Mouse (Mus musculus) heart, embryonic 16.5 days (tissue): Measurements from ENCODE around the gene Mettl7a3. TPM values are rescaled to one million over a fixed set of nuclear protein-coding genes. Genes with fewer than 3 reads are reported as not detected.
"Not testable (repeated sequence)": the region's sequence is repeated elsewhere in the genome, so short reads cannot be mapped to it uniquely, and the experiment has no call there.

ENCODE experiments used
- ATAC-seq: fragments of 200-750 bp; cut with Nextera tagmentation; replicated peaks from 2 replicates; pipeline ENCODE4 v1.8.0; 2017; ENCODE audit warnings: moderate number of reproducible peaks; ENCODE audit not compliant: insufficient read depth, low FRiP score; ENCODE audit errors: extremely low read depth
- H3K27ac ChIP-seq: fragments of 300-500 bp; sonication (generic); 2 replicates; pipeline ENCODE4 v1.5.1; 2014; ENCODE audit warnings: mild to moderate bottlenecking, low read length, control low read depth, moderate library complexity
- H3K27me3 ChIP-seq: fragments of 300-500 bp; sonication (generic); 2 replicates; pipeline ENCODE4 v1.6.1; 2014; ENCODE audit warnings: low read length, mixed read lengths; ENCODE audit not compliant: control insufficient read depth, insufficient read depth
- H3K36me3 ChIP-seq: fragments of 300-500 bp; sonication (generic); 2 replicates; pipeline ENCODE4 v1.6.1; 2014; ENCODE audit not compliant: control insufficient read depth, insufficient read depth
- H3K4me1 ChIP-seq: fragments of 300-500 bp; sonication (generic); 2 replicates; pipeline ENCODE4 v1.6.1; 2014; ENCODE audit warnings: low read length, mixed read lengths; ENCODE audit not compliant: control insufficient read depth, insufficient read depth
- H3K4me2 ChIP-seq: fragments of 300-500 bp; sonication (generic); 2 replicates; pipeline ENCODE4 v1.6.1; 2014; ENCODE audit warnings: low read depth, mild to moderate bottlenecking, control low read depth, low read length
- H3K4me3 ChIP-seq: fragments of 300-500 bp; sonication (generic); 2 replicates; pipeline ENCODE4 v1.5.1; 2014; ENCODE audit warnings: mild to moderate bottlenecking, control low read depth, low read length
- H3K9ac ChIP-seq: fragments of 300-500 bp; sonication (generic); 2 replicates; pipeline ENCODE4 v1.6.1; 2014; ENCODE audit warnings: low read length, control low read depth
- H3K9me3 ChIP-seq: fragments of 300-500 bp; sonication (generic); replicated peaks from 2 replicates; pipeline ENCODE4 v1.6.1; 2016; ENCODE audit warnings: low read length; ENCODE audit not compliant: control insufficient read depth
- WGBS: fragments of 180-500 bp; shearing (Covaris S2); extraction: QIAGEN DNeasy Blood & Tissue Kit; methylation state at CpG from one replicate; pipeline ENCODE4 v1.1.7; 2014; 5-methylcytosine and 5-hydroxymethylcytosine counted together
- polyA plus RNA-seq: library from polyadenylated mRNA; unstranded; fragments of >200 nt; fragmentation: Nextera tagmentation; extraction: Ambion mirVana; gene quantifications from 2 replicates; pipeline ENCODE4 v1.2.1, GENCODE M21; 2015

Gene Mettl7a3
- polyA plus RNA-seq, 1 experiment from 2014 or later = not detected

GRCm38 (mm10) chr15:100367119-100367518 lies 32.4 kb downstream of the Mettl7a3 start:
- H3K27me3 ChIP-seq = no peaks in the 10 kb centered on the region
- no peak overlapping the region for H3K9ac ChIP-seq
- H3K4me1 ChIP-seq = no peaks in the 10 kb centered on the region
- WGBS = 77% methylated on average over 7 of the region's 7 CpGs
- H3K36me3 ChIP-seq = no peaks in the 10 kb centered on the region
- no peak overlapping the region for H3K27ac ChIP-seq
- H3K9me3 ChIP-seq = peaks cover 7% of the 10 kb centered on the region; the same call in 1 of the 2 replicates
- H3K4me3 ChIP-seq = no peak overlapping the region
- no peak for ATAC-seq
- H3K4me2 ChIP-seq = no peak overlapping the region

GRCm38 (mm10) chr15:100375066-100375465 lies 40.3 kb downstream of the Mettl7a3 start:
- H3K27me3 ChIP-seq = no peaks in the 10 kb centered on the region
- H3K27ac ChIP-seq = no peak overlapping the region
- no peaks in the 10 kb centered on the region for H3K4me1 ChIP-seq
- H3K9ac ChIP-seq = no peak overlapping the region
- no peak for ATAC-seq
- H3K4me3 ChIP-seq = no peak overlapping the region
- WGBS = 22% methylated on average over 5 of the region's 5 CpGs
- peaks cover 4% of the 10 kb centered on the region; the same call in 1 of the 2 replicates for H3K9me3 ChIP-seq
- H3K4me2 ChIP-seq = no peak overlapping the region
- no peaks in the 10 kb centered on the region for H3K36me3 ChIP-seq

GRCm38 (mm10) chr15:100377847-100378505 lies 43.2 kb downstream of the Mettl7a3 start:
- ATAC-seq, H3K9me3 ChIP-seq, H3K27ac ChIP-seq, H3K27me3 ChIP-seq, H3K4me2 ChIP-seq, H3K4me1 ChIP-seq, H3K4me3 ChIP-seq, H3K36me3 ChIP-seq, H3K9ac ChIP-seq: not testable (repeated sequence)
- 31% methylated on average over 3 of the region's 9 CpGs for WGBS

- Histone ChIP-seq H3K9ac (no peak overlapping the region), H3K4me2 (no peak overlapping the region), H3K27me3 (no peaks in the 10 kb centered on the region), H3K36me3 (no peaks in the 10 kb centered on the region), H3K4me3 (no peak overlapping the region), H3K4me1 (no peaks in the 10 kb centered on the region), H3K9me3 (no peaks in the 10 kb centered on the region), H3K27ac (no peak overlapping the region)
- 76% methylated on average over 8 of the region's 8 CpGs for WGBS
- no peak for ATAC-seq
These were observed 44.9 kb downstream of the Mettl7a3 start for GRCm38 (mm10) chr15:100379658-100380057.

- WGBS = 75% methylated on average over 2 of the region's 2 CpGs
- Histone ChIP-seq H3K9me3 (no peaks in the 10 kb centered on the region), H3K27ac (no peak overlapping the region), H3K36me3 (no peaks in the 10 kb centered on the region), H3K4me2 (no peak overlapping the region), H3K9ac (no peak overlapping the region), H3K27me3 (no peaks in the 10 kb centered on the region), H3K4me3 (no peak overlapping the region), H3K4me1 (no peaks in the 10 kb centered on the region)
- no peak for ATAC-seq
These were observed 45.4 kb downstream of the Mettl7a3 start for GRCm38 (mm10) chr15:100380104-100380503.

GRCm38 (mm10) chr15:100385705-100386104 lies 51.0 kb downstream of the Mettl7a3 start:
- H3K9ac ChIP-seq = no peak overlapping the region
- H3K4me3 ChIP-seq = no peak overlapping the region
- no peaks in the 10 kb centered on the region for H3K36me3 ChIP-seq
- peaks cover 3% of the 10 kb centered on the region; the same call in 1 of the 2 replicates for H3K4me1 ChIP-seq
- H3K4me2 ChIP-seq = no peak overlapping the region
- no peak for ATAC-seq
- H3K27ac ChIP-seq = no peak overlapping the region
- H3K9me3 ChIP-seq = no peaks in the 10 kb centered on the region
- H3K27me3 ChIP-seq = no peaks in the 10 kb centered on the region
- 87% methylated on average over 9 of the region's 9 CpGs for WGBS

GRCm38 (mm10) chr15:100387544-100388223 lies 53.0 kb downstream of the Mettl7a3 start:
- no peak for ATAC-seq
- H3K27ac ChIP-seq = no peak overlapping the region
- no peak overlapping the region for H3K4me3 ChIP-seq
- H3K4me1 ChIP-seq = peaks cover 8% of the 10 kb centered on the region
- H3K27me3 ChIP-seq = no peaks in the 10 kb centered on the region
- WGBS = 89% methylated on average over 17 of the region's 17 CpGs
- no peaks in the 10 kb centered on the region for H3K9me3 ChIP-seq
- H3K9ac ChIP-seq = no peak overlapping the region
- no peak overlapping the region for H3K4me2 ChIP-seq
- no peaks in the 10 kb centered on the region for H3K36me3 ChIP-seq

GRCm38 (mm10) chr15:100388224-100388835 lies 53.6 kb downstream of the Mettl7a3 start:
- no peak overlapping the region for H3K27ac ChIP-seq
- no peaks in the 10 kb centered on the region for H3K27me3 ChIP-seq
- no peaks in the 10 kb centered on the region for H3K9me3 ChIP-seq
- ATAC-seq = no peak
- no peak overlapping the region for H3K9ac ChIP-seq
- H3K36me3 ChIP-seq = no peaks in the 10 kb centered on the region
- H3K4me2 ChIP-seq = no peak overlapping the region
- H3K4me3 ChIP-seq = no peak overlapping the region
- WGBS = 77% methylated on average over 16 of the region's 16 CpGs
- peaks cover 11% of the 10 kb centered on the region for H3K4me1 ChIP-seq

- WGBS = 70% methylated on average over 9 of the region's 9 CpGs
- H3K27me3 ChIP-seq = no peaks in the 10 kb centered on the region
- no peak overlapping the region for H3K4me3 ChIP-seq
- no peak overlapping the region for H3K4me2 ChIP-seq
- no peak overlapping the region for H3K27ac ChIP-seq
- H3K9me3 ChIP-seq = no peaks in the 10 kb centered on the region
- no peak for ATAC-seq
- H3K36me3 ChIP-seq = peaks cover 5% of the 10 kb centered on the region; the same call in 1 of the 2 replicates
- H3K9ac ChIP-seq = no peak overlapping the region
- H3K4me1 ChIP-seq = peaks cover 11% of the 10 kb centered on the region
These were observed 54.2 kb downstream of the Mettl7a3 start for GRCm38 (mm10) chr15:100388886-100389285.
